Mouse (Mus musculus): ENCODE data around the gene Ms4a12. TPM values are rescaled to one million over a fixed set of nuclear protein-coding genes. Genes with fewer than 3 reads are reported as not detected.

The Ms4a12 gene
- polyA plus RNA-seq, 1 experiment from 2014 or later: not detected

DNA sequence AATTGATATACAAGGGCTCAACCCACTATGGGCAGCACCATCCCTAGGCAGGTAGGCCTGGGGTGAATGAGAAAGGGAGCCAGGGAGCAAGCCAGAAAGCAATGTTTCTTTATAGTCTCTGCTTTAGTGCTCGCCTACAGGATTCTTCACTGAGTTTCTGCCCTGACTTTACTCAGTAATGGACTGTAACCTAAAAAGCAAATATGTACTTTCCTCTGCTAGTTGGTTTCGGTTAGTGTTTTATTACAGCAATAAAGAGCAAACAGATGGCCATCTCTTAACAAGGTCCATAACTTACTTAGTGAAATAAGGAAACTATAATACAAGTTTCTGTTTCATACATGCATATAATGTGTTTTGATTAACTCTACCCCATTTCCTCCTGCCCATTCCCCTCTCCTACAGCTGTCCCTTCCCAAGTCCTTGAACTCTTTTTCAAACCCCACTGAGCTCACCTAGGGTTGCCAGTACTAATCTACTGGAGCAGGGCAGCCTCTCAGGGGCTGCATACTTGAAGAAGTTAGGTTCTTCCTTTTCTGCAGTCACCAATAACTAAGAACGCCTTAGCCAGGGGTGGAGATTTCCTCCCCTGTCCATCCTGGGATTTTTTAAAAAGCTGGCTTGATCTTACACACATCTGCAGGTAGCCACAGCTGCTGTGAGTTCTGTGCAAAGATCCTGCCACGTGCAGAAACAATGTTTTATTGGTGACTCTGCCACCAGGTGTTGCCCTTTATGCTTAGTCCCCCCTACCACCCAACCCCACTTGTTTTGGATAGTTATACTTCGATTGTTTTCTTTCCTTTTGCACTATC, 2.9 kb upstream of the Ms4a12 start:
- Histone ChIP-seq H3K9ac (no peak overlapping the region), H3K4me1 (no peaks in the 10 kb centered on the region), H3K9me3 (no peaks in the 10 kb centered on the region), H3K27me3 (no peaks in the 10 kb centered on the region), H3K36me3 (replicated peaks) (no peaks in the 10 kb centered on the region), H3K4me2 (no peak overlapping the region), H3K4me3 (replicated peaks) (no peak overlapping the region), H3K27ac (no peak overlapping the region)
- ATAC-seq (ENCODE audit: low FRiP score): no peak
- 70% methylated on average over 5 of the region's 5 CpGs for WGBS

DNA sequence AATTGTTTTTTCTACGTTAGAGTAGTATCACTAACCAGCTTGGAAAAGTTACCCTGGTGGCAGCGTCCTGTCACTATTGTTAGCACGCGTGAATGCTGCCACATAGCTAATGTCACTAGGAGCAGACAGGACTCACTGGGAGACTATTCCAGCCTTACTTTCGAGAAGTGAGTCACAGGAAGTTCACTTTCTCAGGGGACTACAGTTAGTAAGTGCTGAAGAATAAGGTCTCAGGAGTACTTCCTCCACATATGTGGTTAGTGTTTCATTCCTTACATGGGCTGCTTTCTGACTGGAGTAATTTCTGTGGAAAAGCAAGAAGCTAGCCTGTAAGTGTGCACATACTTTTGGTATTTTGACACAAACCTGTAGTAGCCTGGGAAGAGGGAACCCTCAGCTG, 2.0 kb upstream of the Ms4a12 start:
- H3K36me3 ChIP-seq (replicated peaks): no peaks in the 10 kb centered on the region
- no peak overlapping the region for H3K9ac ChIP-seq
- no peaks in the 10 kb centered on the region for H3K4me1 ChIP-seq
- ATAC-seq (ENCODE audit: low FRiP score): no peak
- H3K27me3 ChIP-seq: no peaks in the 10 kb centered on the region
- 79% methylated on average over 5 of the region's 5 CpGs for WGBS
- no peak overlapping the region for H3K4me3 ChIP-seq (replicated peaks)
- H3K4me2 ChIP-seq: no peak overlapping the region
- no peak overlapping the region for H3K27ac ChIP-seq
- H3K9me3 ChIP-seq: no peaks in the 10 kb centered on the region

DNA sequence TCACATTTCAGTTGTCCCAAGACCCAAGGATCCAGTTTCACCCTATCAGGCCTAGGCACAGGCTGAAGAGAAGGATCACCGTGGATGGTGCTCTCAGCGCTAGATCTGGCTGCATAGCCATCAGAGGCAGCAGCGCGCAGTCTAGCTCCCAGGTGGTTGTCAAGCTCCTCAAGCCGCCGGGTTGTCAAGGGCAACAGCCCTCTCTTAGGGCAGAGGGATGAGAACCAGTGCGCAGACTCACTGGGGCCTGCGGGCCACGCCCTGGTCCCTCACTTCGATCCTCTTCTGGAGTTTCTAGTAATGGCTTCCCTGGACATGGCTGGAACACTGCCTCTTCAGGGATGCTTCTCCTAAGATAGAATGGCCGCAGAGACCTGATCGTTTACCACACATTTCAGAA, 35.7 kb downstream of the Ms4a12 start, which contains the start of gene Ms4a13:
Ms4a13 (minus strand) TSS at position 192 of the 400 bp plus-strand sequence.
- WGBS: 75% methylated on average over 12 of the region's 12 CpGs
- ATAC-seq (ENCODE audit: low FRiP score): no peak
- Histone ChIP-seq H3K9me3 (no peaks in the 10 kb centered on the region), H3K9ac (no peak within 1 kb of the TSS), H3K4me2 (no peak within 1 kb of the TSS), H3K27ac (no peak within 1 kb of the TSS), H3K4me1 (no peaks in the 10 kb centered on the region), H3K4me3 (replicated peaks) (no peak within 1 kb of the TSS), H3K36me3 (replicated peaks) (no peaks in the 10 kb centered on the region), H3K27me3 (no peaks in the 10 kb centered on the region)

DNA sequence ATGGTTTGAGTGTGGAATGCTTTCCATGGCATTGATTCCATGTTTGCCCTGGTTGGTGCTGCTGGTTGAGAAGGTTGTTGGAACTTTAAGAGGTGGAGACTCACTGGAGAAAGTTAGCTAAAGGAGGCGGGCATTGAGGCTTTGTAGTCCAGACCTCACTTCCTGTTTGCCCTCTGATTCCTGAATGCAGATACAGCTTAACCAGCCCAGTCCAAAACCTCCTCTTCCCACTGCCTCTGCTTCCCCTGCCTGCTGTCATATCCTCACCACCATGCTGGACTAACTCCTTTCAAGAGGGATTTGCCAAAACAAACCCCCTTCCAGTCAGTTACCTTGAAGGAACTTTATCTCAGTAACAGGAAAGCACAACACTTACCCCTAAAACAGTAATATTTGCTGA, 39.7 kb downstream of the Ms4a12 start:
- H3K27ac ChIP-seq: no peak overlapping the region
- no peak for ATAC-seq (ENCODE audit: low FRiP score)

DNA sequence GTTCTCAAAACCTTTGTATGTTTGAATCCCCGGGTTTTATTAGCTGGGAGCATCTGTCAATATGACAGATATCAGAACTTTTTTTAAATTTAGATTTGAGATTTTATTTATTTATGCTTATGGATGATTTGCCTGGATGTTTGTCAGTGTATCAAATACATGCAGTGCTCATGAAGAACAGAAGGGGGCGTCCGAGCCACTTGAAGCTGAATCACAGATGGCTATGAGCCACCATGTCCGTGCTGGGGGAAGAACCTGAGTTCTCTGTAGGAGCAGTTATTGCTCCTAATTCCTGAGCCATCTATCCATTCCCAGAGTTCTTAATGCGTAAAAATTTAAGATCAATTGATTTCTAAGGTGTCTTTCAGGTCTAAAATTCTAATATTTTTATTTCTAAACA, 48.1 kb downstream of the Ms4a12 start:
- H3K27me3 ChIP-seq: no peaks in the 10 kb centered on the region
- no peaks in the 10 kb centered on the region for H3K36me3 ChIP-seq (replicated peaks)
- H3K4me2 ChIP-seq: no peak overlapping the region
- no peak overlapping the region for H3K9ac ChIP-seq
- no peaks in the 10 kb centered on the region for H3K4me1 ChIP-seq
- no peak overlapping the region for H3K27ac ChIP-seq
- ATAC-seq (ENCODE audit: low FRiP score): no peak
- no peaks in the 10 kb centered on the region for H3K9me3 ChIP-seq
- WGBS: 17% methylated on average over 5 of the region's 5 CpGs
- no peak overlapping the region for H3K4me3 ChIP-seq (replicated peaks)

More for the DNA sequence above, 39.7 kb downstream of the Ms4a12 start:
- H3K9me3 ChIP-seq: no peaks in the 10 kb centered on the region
- H3K4me2 ChIP-seq: no peak overlapping the region
- no peak overlapping the region for H3K9ac ChIP-seq
- no peaks in the 10 kb centered on the region for H3K27me3 ChIP-seq
- no peak overlapping the region for H3K4me3 ChIP-seq (replicated peaks)
- H3K36me3 ChIP-seq (replicated peaks): no peaks in the 10 kb centered on the region
- 67% methylated on average over 1 of the region's 1 CpGs for WGBS
- H3K4me1 ChIP-seq: no peaks in the 10 kb centered on the region

DNA sequence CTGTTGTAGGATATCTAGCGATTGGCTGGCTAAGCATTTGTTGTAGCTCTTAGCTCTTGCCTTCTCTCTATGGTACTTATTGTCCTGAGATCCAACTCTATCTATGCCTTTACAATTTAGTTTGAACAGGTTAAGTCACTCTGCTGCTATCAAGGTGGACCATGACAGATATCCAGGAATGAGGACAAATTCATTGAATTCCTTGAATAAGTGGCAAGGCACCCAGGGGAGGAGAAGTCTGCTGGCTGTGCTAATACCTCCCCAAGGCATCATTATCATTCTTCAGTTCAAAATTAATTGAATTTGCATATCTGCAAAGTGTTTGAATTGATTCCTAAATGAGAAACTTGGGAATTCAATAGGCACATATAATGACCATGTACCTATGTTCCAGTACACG, 54.8 kb downstream of the Ms4a12 start:
- H3K9ac ChIP-seq: no peak overlapping the region
- no peaks in the 10 kb centered on the region for H3K36me3 ChIP-seq (replicated peaks)
- H3K27me3 ChIP-seq: no peaks in the 10 kb centered on the region
- no peak overlapping the region for H3K4me2 ChIP-seq
- H3K9me3 ChIP-seq: no peaks in the 10 kb centered on the region
- no peaks in the 10 kb centered on the region for H3K4me1 ChIP-seq
- ATAC-seq (ENCODE audit: low FRiP score): no peak
- no peak overlapping the region for H3K27ac ChIP-seq
- 73% methylated on average over 2 of the region's 2 CpGs for WGBS
- no peak overlapping the region for H3K4me3 ChIP-seq (replicated peaks)

DNA sequence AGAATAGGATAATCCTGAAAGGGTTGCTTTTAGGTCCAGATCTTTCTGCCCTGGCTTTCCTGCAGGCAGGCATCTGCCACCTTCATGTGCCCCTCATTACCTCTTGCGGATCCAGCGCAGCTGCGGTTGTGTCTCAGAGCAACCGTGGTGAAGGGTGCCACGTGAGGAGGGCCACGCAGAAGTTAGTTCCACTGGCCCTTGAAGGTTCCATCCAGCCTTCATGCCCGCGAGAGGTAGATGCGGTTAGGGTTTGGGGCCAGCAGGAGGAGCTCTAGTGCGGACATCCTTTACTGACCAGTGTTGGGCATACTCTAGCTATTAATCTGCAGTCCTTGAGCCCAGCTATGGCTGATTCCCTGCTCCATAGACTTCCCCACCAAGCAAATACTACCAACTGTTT, 67.1 kb downstream of the Ms4a12 start, which contains the start of gene 1700025F22Rik:
1700025F22Rik (minus strand) TSS at position 149 of the 400 bp plus-strand sequence.
- no peak within 1 kb of the TSS for H3K4me3 ChIP-seq (replicated peaks)
- H3K27me3 ChIP-seq: no peaks in the 10 kb centered on the region
- no peaks in the 10 kb centered on the region for H3K4me1 ChIP-seq
- 33% methylated on average over 10 of the region's 10 CpGs for WGBS
- no peak within 1 kb of the TSS for H3K9ac ChIP-seq
- no peaks in the 10 kb centered on the region for H3K9me3 ChIP-seq
- ATAC-seq (ENCODE audit: low FRiP score): no peak
- no peak within 1 kb of the TSS for H3K4me2 ChIP-seq
- no peaks in the 10 kb centered on the region for H3K36me3 ChIP-seq (replicated peaks)
- no peak within 1 kb of the TSS for H3K27ac ChIP-seq

Other genes starting within 250 kb of the Ms4a12 start
- gene Ms4a15, start 239.2 kb downstream of the Ms4a12 start, polyA plus RNA-seq (2016; fragmentation: Nextera tagmentation; extraction: Ambion mirVana): not detected in 2 replicates
- gene Ms4a18, start 214.4 kb downstream of the Ms4a12 start, polyA plus RNA-seq (2016; fragmentation: Nextera tagmentation; extraction: Ambion mirVana): not detected in 2 replicates
- gene Ms4a8a, start 151.3 kb downstream of the Ms4a12 start, polyA plus RNA-seq (2016; fragmentation: Nextera tagmentation; extraction: Ambion mirVana): not detected in 2 replicates
- not detected in 2 replicates for gene 1700017D01Rik, start 101.6 kb downstream of the Ms4a12 start, polyA plus RNA-seq (2016; fragmentation: Nextera tagmentation; extraction: Ambion mirVana)
- gene 1700025F22Rik, start 67.1 kb downstream of the Ms4a12 start, polyA plus RNA-seq (2016; fragmentation: Nextera tagmentation; extraction: Ambion mirVana): not detected in 2 replicates
- not detected in 2 replicates for gene Ms4a13, start 35.7 kb downstream of the Ms4a12 start, polyA plus RNA-seq (2016; fragmentation: Nextera tagmentation; extraction: Ambion mirVana)
- not detected in 2 replicates for gene Ms4a1, start 33.8 kb upstream of the Ms4a12 start, polyA plus RNA-seq (2016; fragmentation: Nextera tagmentation; extraction: Ambion mirVana)
- gene Ms4a5, start 51.4 kb upstream of the Ms4a12 start, polyA plus RNA-seq (2016; fragmentation: Nextera tagmentation; extraction: Ambion mirVana): not detected in 2 replicates
- not detected in 2 replicates for gene Ms4a14, start 82.0 kb upstream of the Ms4a12 start, polyA plus RNA-seq (2016; fragmentation: Nextera tagmentation; extraction: Ambion mirVana)
- 1.5 and 1.9 TPM in 2 replicates for gene Ms4a7, start 103.7 kb upstream of the Ms4a12 start, polyA plus RNA-seq (2016; fragmentation: Nextera tagmentation; extraction: Ambion mirVana)
- 1.4 and 2.4 TPM in 2 replicates for gene Ms4a4a, start 143.1 kb upstream of the Ms4a12 start, polyA plus RNA-seq (2016; fragmentation: Nextera tagmentation; extraction: Ambion mirVana)
- gene Ms4a4c, start 172.3 kb upstream of the Ms4a12 start, polyA plus RNA-seq (2016; fragmentation: Nextera tagmentation; extraction: Ambion mirVana): not detected in 2 replicates
- not detected in 2 replicates for gene Ms4a4b, start 211.1 kb upstream of the Ms4a12 start, polyA plus RNA-seq (2016; fragmentation: Nextera tagmentation; extraction: Ambion mirVana)
- gene Ms4a6c, start 236.9 kb upstream of the Ms4a12 start, polyA plus RNA-seq (2016; fragmentation: Nextera tagmentation; extraction: Ambion mirVana): 1.6 and 1.8 TPM in 2 replicates

Data from forebrain, embryonic 12.5 days (tissue).